Mouse (Mus musculus) liver, postnatal 0 days (tissue): ENCODE data around the gene Ppfibp1. TPM values are rescaled to one million over a fixed set of nuclear protein-coding genes. Genes with fewer than 3 reads are reported as not detected.

Experiments used
- ATAC-seq: fragments of 200-750 bp; cut with Nextera tagmentation; 2 replicates; pipeline ENCODE4 v1.8.0; 2017; ENCODE audit warnings: mild to moderate bottlenecking, moderate library complexity
- DNase-seq: peaks from one replicate; pipeline ENCODE4 v3.0.0-alpha.2; 2016
- H3K27ac ChIP-seq: fragments of 300-500 bp; sonication (generic); 2 replicates; pipeline ENCODE4 v1.5.1; 2014; ENCODE audit warnings: antibody characterized with exemption, moderate library complexity, mild to moderate bottlenecking, low read depth
- H3K27me3 ChIP-seq: fragments of 300-500 bp; sonication (generic); 2 replicates; pipeline ENCODE4 v1.6.1; 2014; ENCODE audit warnings: low read length, control low read depth, mixed read lengths; ENCODE audit not compliant: insufficient read depth
- H3K36me3 ChIP-seq: fragments of 300-500 bp; sonication (generic); replicated peaks from 2 replicates; pipeline ENCODE4 v1.6.1; 2014; ENCODE audit warnings: mild to moderate bottlenecking, control low read depth, low read length, moderate library complexity, mixed read lengths; ENCODE audit not compliant: insufficient read depth
- H3K4me1 ChIP-seq: fragments of 300-500 bp; sonication (generic); 2 replicates; pipeline ENCODE4 v1.6.1; 2014; ENCODE audit warnings: antibody characterized with exemption, mild to moderate bottlenecking, control low read depth; ENCODE audit not compliant: insufficient read depth
- H3K4me2 ChIP-seq: fragments of 300-500 bp; sonication (generic); 2 replicates; pipeline ENCODE4 v1.6.1; 2014; ENCODE audit warnings: low read depth, mild to moderate bottlenecking, low read length, moderate library complexity, mixed read lengths
- H3K4me3 ChIP-seq: fragments of 300-500 bp; sonication (generic); 2 replicates; pipeline ENCODE4 v1.5.1; 2014; ENCODE audit warnings: low read depth, low read length
- H3K9ac ChIP-seq: fragments of 300-500 bp; sonication (generic); replicated peaks from 2 replicates; pipeline ENCODE4 v1.6.1; 2014; ENCODE audit warnings: mild to moderate bottlenecking, moderate library complexity
- H3K9me3 ChIP-seq: fragments of 300-500 bp; sonication (generic); 2 replicates; pipeline ENCODE4 v1.6.1; 2016; ENCODE audit warnings: mild to moderate bottlenecking, control low read depth, low read length, mixed read lengths
- CTCF ChIP-seq: sonication (generic); IDR thresholded peaks from 2 replicates; pipeline ENCODE4 v1.5.1; 2016; ENCODE audit warnings: antibody characterized with exemption, low read depth
- EP300 ChIP-seq: IDR thresholded peaks from 2 replicates; pipeline ENCODE4 v1.6.1; 2016; ENCODE audit warnings: antibody characterized with exemption, low read depth, mild to moderate bottlenecking
- WGBS: fragments of 180-500 bp; shearing (Covaris S2); extraction: QIAGEN DNeasy Blood & Tissue Kit; methylation state at CpG from one replicate; pipeline ENCODE4 v1.1.7; 2014; ENCODE audit not compliant: insufficient replicate concordance; 5-methylcytosine and 5-hydroxymethylcytosine counted together
- polyA plus RNA-seq: library from polyadenylated mRNA; unstranded; fragments of >200 nt; fragmentation: Nextera tagmentation; extraction: Ambion mirVana; gene quantifications from 2 replicates; pipeline ENCODE4 v1.2.1, GENCODE M21; 2015

Ppfibp1 gene
- polyA plus RNA-seq, 1 experiment from 2014 or later: 11.3 TPM

- H3K36me3 ChIP-seq: no peaks in the 10 kb centered on the region
- H3K27me3 ChIP-seq: no peaks in the 10 kb centered on the region
- ATAC-seq: no peak
- no peaks in the 10 kb centered on the region for H3K9me3 ChIP-seq
- DNase-seq: no peak
- TF ChIP-seq EP300 (no peak), CTCF (no peak)
- no peak overlapping the region for H3K4me3 ChIP-seq
- WGBS: 80% methylated on average over 10 of the region's 10 CpGs
- H3K4me1 ChIP-seq: no peaks in the 10 kb centered on the region
- no peak overlapping the region for H3K27ac ChIP-seq
- no peak overlapping the region for H3K4me2 ChIP-seq
- H3K9ac ChIP-seq: no peak overlapping the region
Measured at GRCm38 (mm10) chr6:147079919-147080318, 191.6 kb downstream of the Ppfibp1 start.

Other genes starting within 250 kb of the Ppfibp1 start
- gene Med21, start 245.9 kb upstream of the Ppfibp1 start, polyA plus RNA-seq: 52.2 and 53.8 TPM in 2 replicates
- 19.7 and 21.2 TPM in 2 replicates for gene Tm7sf3, start 245.7 kb upstream of the Ppfibp1 start, polyA plus RNA-seq
- 4.0 and 4.5 TPM in 2 replicates for gene Stk38l, start 163.5 kb upstream of the Ppfibp1 start, polyA plus RNA-seq
- 0.17 and 0.72 TPM in 2 replicates for gene Arntl2, start 92.4 kb upstream of the Ppfibp1 start, polyA plus RNA-seq
- gene Smco2, start 38.4 kb upstream of the Ppfibp1 start, polyA plus RNA-seq: not detected in 2 replicates
- 0.05 TPM in 1 of 2 replicates, not detected in the other for gene 1700034J05Rik, start 65.9 kb downstream of the Ppfibp1 start, polyA plus RNA-seq
- gene Rep15, start 144.1 kb downstream of the Ppfibp1 start, polyA plus RNA-seq: 0.14 and 0.19 TPM in 2 replicates
- gene Mrps35, start 154.3 kb downstream of the Ppfibp1 start, polyA plus RNA-seq: 59.3 and 62.5 TPM in 2 replicates
- gene Mansc4, start 198.5 kb downstream of the Ppfibp1 start, polyA plus RNA-seq: 0.15 TPM in 1 of 2 replicates, not detected in the other
- gene Klhl42, start 202.9 kb downstream of the Ppfibp1 start, polyA plus RNA-seq: 1.4 and 1.6 TPM in 2 replicates